Mouse (Mus musculus) lung, embryonic 15.5 days (tissue): ENCODE results near the gene Gnat1. TPM values are rescaled to one million over a fixed set of nuclear protein-coding genes. Genes with fewer than 3 reads are reported as not detected.
A peak's percentile ranks its signal among the peaks of the same experiment; 100 is the strongest.

Source experiments
- ATAC-seq: fragments of 200-750 bp; cut with Nextera tagmentation; 2 replicates; pipeline ENCODE4 v1.8.0; 2017; ENCODE audit warnings: moderate number of reproducible peaks, borderline replicate concordance; ENCODE audit not compliant: low FRiP score, low TSS enrichment; ENCODE audit errors: extremely low read depth
- H3K27ac ChIP-seq: fragments of 300-500 bp; sonication (generic); 2 replicates; pipeline ENCODE4 v1.5.1; 2015; ENCODE audit warnings: moderate library complexity, mild to moderate bottlenecking, inconsistent platforms
- H3K27me3 ChIP-seq: fragments of 300-500 bp; sonication (generic); 2 replicates; pipeline ENCODE4 v1.6.1; 2015; ENCODE audit warnings: inconsistent platforms
- H3K36me3 ChIP-seq: fragments of 300-500 bp; sonication (generic); 2 replicates; pipeline ENCODE4 v1.6.1; 2015; ENCODE audit warnings: inconsistent platforms
- H3K4me1 ChIP-seq: fragments of 300-500 bp; sonication (generic); 2 replicates; pipeline ENCODE4 v1.6.1; 2015; ENCODE audit warnings: inconsistent platforms
- H3K4me2 ChIP-seq: fragments of 300-500 bp; sonication (generic); 2 replicates; pipeline ENCODE4 v1.6.1; 2015; ENCODE audit warnings: inconsistent platforms, mild to moderate bottlenecking, moderate library complexity
- H3K4me3 ChIP-seq: fragments of 300-500 bp; sonication (generic); 2 replicates; pipeline ENCODE4 v1.5.1; 2015; ENCODE audit warnings: mild to moderate bottlenecking, inconsistent platforms
- H3K9ac ChIP-seq: fragments of 300-500 bp; sonication (generic); 2 replicates; pipeline ENCODE4 v1.6.1; 2015; ENCODE audit warnings: inconsistent platforms
- H3K9me3 ChIP-seq: fragments of 300-500 bp; sonication (generic); 2 replicates; pipeline ENCODE4 v1.6.1; 2016; ENCODE audit warnings: inconsistent platforms
- WGBS: fragments of 180-500 bp; shearing (Covaris S2); methylation state at CpG from one replicate; pipeline ENCODE4 v1.1.7; 2015; 5-methylcytosine and 5-hydroxymethylcytosine counted together
- polyA plus RNA-seq: library from polyadenylated mRNA; unstranded; fragments of >200 nt; fragmentation: Nextera tagmentation; extraction: Ambion mirVana; gene quantifications from 2 replicates; pipeline ENCODE4 v1.2.1, GENCODE M21; 2015

Gene Gnat1
- polyA plus RNA-seq, result 0.54 and 0.93 TPM in 2 replicates

DNA sequence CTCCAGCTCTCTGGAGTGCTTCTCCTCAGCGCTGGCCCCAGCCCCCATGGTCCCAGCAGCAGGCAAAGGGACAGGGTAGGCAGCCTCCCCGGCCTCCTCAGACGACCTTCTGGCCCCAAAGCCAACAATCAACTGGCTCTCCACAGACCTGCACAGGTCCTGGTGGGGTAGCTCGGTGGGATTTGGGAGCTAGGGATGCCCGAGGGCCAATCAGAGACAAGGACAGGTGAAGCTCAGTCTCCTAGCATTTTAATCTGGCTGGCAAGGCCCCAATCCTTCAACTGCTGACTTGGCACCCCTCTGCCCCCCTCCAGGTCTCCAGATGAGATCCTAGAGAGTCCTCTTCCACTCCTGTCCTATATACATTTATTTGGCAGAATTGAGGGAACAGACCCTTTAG lies at the start of gene Gnat1:
Gene Gnat1 (minus strand): TSS at position 212 of the 400 bp plus-strand sequence.
- H3K27me3 ChIP-seq, result peaks cover 34% of the 10 kb centered on the region
- 25% methylated on average over 5 of the region's 5 CpGs for WGBS
- H3K9me3 ChIP-seq, result no peaks in the 10 kb centered on the region
- no peak within 1 kb of the TSS for H3K4me2 ChIP-seq
- H3K36me3 ChIP-seq, result peaks cover 5% of the 10 kb centered on the region; the same call in 1 of the 2 replicates
- H3K4me1 ChIP-seq, result peaks cover 27% of the 10 kb centered on the region
- ATAC-seq, result no peak
- no peak within 1 kb of the TSS for H3K4me3 ChIP-seq
- no peak within 1 kb of the TSS for H3K9ac ChIP-seq
- no peak within 1 kb of the TSS for H3K27ac ChIP-seq

DNA sequence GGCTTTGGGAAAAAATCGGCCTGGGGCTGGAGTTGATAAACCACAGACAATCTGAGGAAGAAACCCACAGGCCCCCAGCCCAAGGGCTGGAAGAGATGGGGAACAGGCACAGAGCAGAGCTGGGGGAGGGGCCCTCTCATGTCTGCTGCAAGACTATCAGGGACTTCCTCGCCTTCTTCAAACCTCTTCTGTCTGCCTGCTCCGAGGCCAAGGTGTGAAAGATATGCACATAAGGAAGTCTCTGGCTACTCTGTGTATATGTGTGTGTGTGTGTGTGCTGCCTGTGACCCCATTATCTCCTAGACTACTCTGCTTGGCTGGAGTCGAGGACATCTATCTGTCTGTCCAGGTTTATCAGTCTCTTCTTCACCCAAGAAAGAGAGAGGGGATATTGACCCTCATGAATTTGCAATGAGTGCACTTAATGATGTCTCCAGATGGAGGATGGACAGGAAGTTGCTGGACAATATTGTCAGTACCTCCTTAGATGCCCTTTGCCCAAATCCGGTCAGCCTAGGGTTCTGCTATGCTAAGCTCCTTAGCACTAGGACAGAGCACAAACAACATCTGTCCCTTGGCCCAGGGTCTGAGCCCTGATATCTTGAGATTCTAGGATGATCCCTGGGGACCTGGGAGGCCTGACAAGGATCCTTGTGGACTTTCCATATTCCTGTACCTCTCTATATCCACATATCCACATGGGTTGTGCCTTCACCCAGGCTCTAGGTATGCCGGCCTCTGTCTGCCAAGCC lies 49.6 kb upstream of the Gnat1 start:
- 40% methylated on average over 6 of the region's 6 CpGs for WGBS

DNA sequence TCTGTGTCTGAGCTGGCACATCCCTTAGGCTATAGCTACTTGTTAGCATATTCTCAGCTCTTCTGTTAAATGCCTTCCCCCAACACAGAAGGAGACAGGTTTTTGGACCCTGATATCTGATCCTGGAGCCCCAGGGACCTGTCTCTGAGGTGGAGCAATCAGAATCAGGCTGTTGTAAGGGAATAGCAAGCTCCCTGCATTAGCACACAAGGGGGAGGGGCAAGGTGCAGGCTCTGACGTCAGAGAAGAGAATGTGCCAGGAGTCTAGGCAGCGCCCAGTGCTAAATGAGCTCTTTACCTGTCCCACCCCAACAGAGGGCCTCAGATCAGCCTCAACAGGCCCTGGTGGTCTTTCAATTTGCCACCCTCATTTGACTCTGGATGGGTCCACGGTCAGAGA lies 47.5 kb upstream of the Gnat1 start:
- Histone ChIP-seq H3K4me1 (peaks cover 47% of the 10 kb centered on the region), H3K9me3 (no peaks in the 10 kb centered on the region), H3K4me3 (no peak overlapping the region), H3K27me3 (no peaks in the 10 kb centered on the region), H3K27ac (no peak overlapping the region), H3K9ac (no peak overlapping the region), H3K36me3 (no peaks in the 10 kb centered on the region), H3K4me2 (no peak overlapping the region)
- ATAC-seq, result no peak
- 49% methylated on average over 3 of the region's 3 CpGs for WGBS

More for the DNA sequence above, 49.6 kb upstream of the Gnat1 start:
- H3K36me3 ChIP-seq, result no peaks in the 10 kb centered on the region
- H3K9ac ChIP-seq, result no peak overlapping the region
- no peaks in the 10 kb centered on the region for H3K27me3 ChIP-seq
- H3K27ac ChIP-seq, result no peak overlapping the region
- H3K9me3 ChIP-seq, result no peaks in the 10 kb centered on the region
- H3K4me1 ChIP-seq, result peaks cover 29% of the 10 kb centered on the region
- ATAC-seq, result no peak
- H3K4me3 ChIP-seq, result no peak overlapping the region
- H3K4me2 ChIP-seq, result no peak overlapping the region

DNA sequence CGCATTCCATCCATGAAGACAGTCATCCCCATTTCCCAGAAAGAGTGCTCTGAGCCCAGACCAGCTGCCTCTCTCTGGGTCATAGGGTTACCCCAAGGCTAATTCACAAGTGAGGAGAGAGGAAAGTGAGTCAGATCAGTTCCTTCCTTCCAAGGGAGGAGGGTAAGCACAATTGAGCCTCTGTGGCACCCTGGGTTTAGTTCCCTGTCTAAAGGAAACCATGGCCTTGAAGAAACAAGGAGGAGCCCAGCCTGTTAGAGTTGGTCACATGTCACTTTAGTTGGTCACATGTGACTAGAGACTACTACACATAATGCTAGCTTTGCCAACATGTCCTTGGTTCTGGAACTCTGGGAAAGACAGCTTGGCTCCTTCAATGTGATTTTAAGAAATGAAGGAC lies 45.3 kb upstream of the Gnat1 start:
- H3K36me3 ChIP-seq, result no peaks in the 10 kb centered on the region
- H3K9ac ChIP-seq, result no peak overlapping the region
- 79% methylated on average over 1 of the region's 1 CpGs for WGBS
- peak overlapping the region; percentile 85 for H3K27ac ChIP-seq
- peaks cover 54% of the 10 kb centered on the region for H3K4me1 ChIP-seq
- no peak for ATAC-seq
- no peaks in the 10 kb centered on the region for H3K9me3 ChIP-seq
- no peak overlapping the region for H3K4me3 ChIP-seq
- no peak overlapping the region for H3K4me2 ChIP-seq
- no peaks in the 10 kb centered on the region for H3K27me3 ChIP-seq

DNA sequence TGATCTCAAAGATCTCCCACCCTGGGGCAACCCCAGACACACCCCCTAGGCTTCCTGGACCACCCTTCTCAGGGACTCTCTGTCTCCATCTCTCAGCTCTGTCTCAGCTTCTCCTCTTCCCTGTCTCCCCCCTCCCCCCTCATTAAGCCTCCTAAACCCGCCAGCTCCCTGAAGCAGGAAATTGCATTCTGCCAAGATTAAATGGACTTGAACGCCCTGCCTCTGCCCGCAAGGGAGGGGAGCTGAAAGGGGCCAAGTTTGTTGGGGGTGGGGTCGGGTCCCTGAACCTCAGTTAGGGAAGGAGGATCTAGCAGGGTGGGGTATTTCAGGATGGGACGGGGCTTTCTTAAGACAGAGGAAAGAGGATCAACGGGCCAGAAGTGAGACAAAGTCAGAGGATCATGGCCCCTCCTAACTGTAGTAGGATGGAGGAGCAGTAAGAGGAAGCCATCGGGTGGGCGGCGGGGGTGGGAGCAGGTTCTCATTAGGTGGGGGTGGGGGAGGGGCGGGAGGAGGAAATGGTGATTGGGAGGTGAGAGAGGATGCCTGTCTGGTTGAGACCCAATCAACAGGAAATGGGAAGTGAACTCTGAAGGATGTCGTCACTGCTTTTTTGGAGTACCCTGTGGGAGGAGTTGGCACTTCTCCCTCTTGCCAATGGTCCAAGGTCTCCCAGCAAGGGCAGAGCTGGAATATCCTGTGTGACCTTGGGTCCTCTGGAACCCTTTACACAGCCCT lies 44.5 kb upstream of the Gnat1 start:
- no peaks in the 10 kb centered on the region for H3K27me3 ChIP-seq
- H3K9me3 ChIP-seq, result no peaks in the 10 kb centered on the region
- H3K4me2 ChIP-seq, result peak overlapping the region; percentile 47
- no peaks in the 10 kb centered on the region for H3K36me3 ChIP-seq
- peak overlapping the region; percentile 85 for H3K27ac ChIP-seq
- no peak overlapping the region for H3K4me3 ChIP-seq
- no peak overlapping the region; the same call in 1 of the 2 replicates for H3K9ac ChIP-seq
- peaks cover 58% of the 10 kb centered on the region for H3K4me1 ChIP-seq
- WGBS, result under 1% methylated on average over 11 of the region's 11 CpGs
- ATAC-seq, result peak; percentile 77

DNA sequence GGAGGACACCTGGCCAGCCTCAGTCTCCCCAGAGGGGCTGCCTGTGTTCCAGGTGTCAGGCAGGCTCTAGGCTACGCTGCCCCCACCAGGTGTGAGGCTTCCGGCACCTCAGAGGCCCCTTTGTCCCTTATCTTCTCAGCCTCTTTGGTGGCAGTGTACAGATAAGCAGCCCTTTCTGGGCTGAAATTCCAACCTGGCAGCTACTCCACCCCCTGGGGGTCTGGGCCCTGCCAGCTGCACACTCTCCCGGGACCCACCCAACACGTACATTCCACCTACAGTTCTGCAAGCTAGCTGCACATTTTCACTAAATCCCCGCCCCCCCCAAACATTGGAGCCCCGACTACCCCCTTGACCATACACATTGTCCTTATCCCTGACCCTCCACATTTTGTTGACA lies 43.8 kb upstream of the Gnat1 start:
- no peaks in the 10 kb centered on the region for H3K9me3 ChIP-seq
- no peak overlapping the region; the same call in none of the 2 replicates for H3K9ac ChIP-seq
- H3K4me1 ChIP-seq, result peaks cover 61% of the 10 kb centered on the region
- peak overlapping the region; percentile 47 for H3K4me2 ChIP-seq
- H3K4me3 ChIP-seq, result no peak overlapping the region
- no peaks in the 10 kb centered on the region for H3K27me3 ChIP-seq
- H3K27ac ChIP-seq, result peak overlapping the region; percentile 85
- 27% methylated on average over 6 of the region's 6 CpGs for WGBS
- peak; percentile 53; the same call in 1 of the 2 replicates for ATAC-seq
- H3K36me3 ChIP-seq, result no peaks in the 10 kb centered on the region

DNA sequence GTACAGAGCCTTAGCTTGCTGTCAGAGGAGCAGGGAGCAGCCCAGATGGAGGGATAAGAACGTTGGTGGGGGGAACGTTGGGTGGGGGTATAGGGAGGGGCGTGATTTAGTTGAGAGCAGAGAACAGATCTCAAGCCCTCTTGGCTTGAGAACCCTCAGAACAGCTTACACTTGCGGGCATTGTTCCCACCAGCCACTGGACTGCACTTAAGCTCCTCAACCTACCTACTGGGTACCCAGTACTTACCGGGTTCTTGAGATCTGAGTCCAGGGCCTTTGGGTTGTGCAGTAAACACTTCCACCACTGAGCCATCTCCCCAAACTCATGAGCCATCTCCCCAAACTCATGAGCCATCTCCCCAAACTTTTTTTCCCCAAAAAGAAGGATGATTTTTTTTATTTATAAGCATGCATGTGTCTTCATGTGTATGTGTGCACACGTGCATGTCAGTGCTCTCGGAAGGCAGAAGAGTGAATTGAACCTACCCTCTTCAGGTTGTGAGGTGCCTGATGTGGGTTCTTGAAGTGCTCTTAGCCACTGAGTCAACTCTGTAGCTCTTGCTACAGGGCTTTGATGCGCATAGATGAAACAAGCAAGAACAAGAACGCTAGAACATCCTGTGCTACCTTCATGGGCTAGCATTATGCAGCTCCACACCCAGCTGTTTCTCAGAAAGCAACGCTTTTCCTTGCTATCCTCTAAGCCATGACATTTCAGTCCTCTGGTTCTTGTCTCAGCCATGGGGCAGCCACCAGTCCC lies 39.4 kb upstream of the Gnat1 start:
- Histone ChIP-seq H3K27me3 (no peaks in the 10 kb centered on the region), H3K4me2 (no peak overlapping the region), H3K9ac (no peak overlapping the region), H3K36me3 (no peaks in the 10 kb centered on the region), H3K4me1 (peaks cover 71% of the 10 kb centered on the region), H3K4me3 (no peak overlapping the region), H3K27ac (0 out of 2 replicates have a peak overlapping the region, but pooled peaks have one; percentile 62), H3K9me3 (no peaks in the 10 kb centered on the region)
- ATAC-seq, result no peak
- WGBS, result 53% methylated on average over 10 of the region's 10 CpGs

DNA sequence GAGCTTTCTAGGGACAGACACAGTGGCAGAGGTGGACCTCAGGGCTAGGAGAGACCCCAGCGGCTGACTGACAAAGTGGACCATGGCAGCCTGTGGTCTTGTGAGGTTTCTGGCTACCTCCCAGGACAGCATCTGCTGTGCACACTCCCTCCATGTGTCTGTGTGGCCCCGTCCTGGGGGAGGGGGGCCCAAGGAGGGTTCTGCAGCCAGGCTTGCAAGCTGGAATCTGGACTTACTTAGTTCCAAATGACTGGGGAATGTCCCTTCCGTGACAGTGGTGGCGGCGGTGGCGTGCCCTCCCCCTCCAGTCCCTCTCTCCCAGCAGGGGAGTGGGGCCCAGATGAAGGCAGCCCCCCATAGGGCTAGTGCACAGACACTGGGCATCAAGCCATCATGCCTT lies 37.4 kb upstream of the Gnat1 start:
- Histone ChIP-seq H3K4me2 (no peak overlapping the region), H3K27me3 (no peaks in the 10 kb centered on the region), H3K9me3 (no peaks in the 10 kb centered on the region), H3K36me3 (no peaks in the 10 kb centered on the region), H3K27ac (no peak overlapping the region), H3K9ac (no peak overlapping the region), H3K4me1 (peaks cover 62% of the 10 kb centered on the region), H3K4me3 (no peak overlapping the region)
- 53% methylated on average over 6 of the region's 6 CpGs for WGBS
- peak; percentile 33; the same call in 1 of the 2 replicates for ATAC-seq

DNA sequence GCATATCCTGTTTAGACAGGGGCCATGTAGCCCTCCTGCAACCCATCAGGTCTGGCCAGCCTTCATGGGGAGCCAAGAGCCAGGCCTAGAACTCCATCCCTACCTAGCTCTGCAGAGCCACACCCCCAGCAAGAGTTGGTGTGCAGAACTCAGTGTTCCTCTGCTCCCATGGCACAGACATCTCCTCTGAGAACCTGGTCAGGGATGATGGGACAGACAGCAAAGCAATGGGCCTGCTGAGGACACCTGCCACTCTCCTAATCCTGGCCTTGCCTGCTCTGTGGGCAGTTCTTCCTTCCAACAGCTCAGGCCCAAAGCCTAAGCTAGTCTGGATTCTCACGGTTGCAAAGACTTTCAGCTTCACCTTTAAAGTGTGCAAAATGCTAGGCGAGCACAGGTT lies 36.1 kb upstream of the Gnat1 start:
- H3K9me3 ChIP-seq, result no peaks in the 10 kb centered on the region
- no peak overlapping the region for H3K4me2 ChIP-seq
- WGBS, result 91% methylated on average over 2 of the region's 2 CpGs
- 0 out of 2 replicates have a peak overlapping the region, but pooled peaks have one; percentile 83 for H3K27ac ChIP-seq
- H3K9ac ChIP-seq, result no peak overlapping the region
- H3K4me1 ChIP-seq, result peaks cover 56% of the 10 kb centered on the region
- H3K4me3 ChIP-seq, result no peak overlapping the region
- H3K36me3 ChIP-seq, result no peaks in the 10 kb centered on the region
- H3K27me3 ChIP-seq, result no peaks in the 10 kb centered on the region
- no peak for ATAC-seq

DNA sequence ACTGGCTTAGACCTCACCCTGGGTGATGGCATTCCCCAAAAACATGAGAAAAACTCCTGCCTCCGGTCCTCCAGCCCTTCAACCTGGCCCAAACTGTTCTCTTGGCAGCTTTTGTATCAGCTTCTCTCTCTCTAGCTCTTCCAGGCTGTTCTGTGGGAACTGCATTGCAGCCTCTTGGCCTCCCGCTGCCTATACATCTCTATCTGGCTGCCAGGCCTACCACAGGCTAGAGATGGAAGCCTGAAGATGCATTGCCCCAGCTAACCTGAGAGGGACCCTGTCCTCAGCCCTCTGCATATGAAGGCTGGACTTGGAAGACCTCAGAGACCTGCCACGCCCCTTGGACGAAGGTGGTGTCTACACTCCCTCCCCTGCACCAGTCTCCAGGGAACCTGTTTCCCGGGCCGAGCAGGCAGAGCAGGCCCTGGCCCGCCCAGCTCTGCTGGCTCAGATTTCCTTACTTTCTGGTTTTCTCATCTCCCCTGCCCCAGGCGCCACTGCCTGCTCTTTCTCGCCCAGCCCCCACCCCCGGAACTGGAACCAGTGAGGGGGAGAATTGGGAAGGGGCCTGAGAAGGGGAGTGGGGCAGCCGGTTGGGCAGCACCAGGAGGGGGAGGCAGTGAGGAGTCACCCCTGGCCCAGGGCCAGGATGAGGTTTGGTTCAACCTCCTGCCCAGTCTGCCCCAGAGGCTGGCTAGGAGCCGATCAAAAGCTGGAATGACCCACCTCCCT lies 34.9 kb upstream of the Gnat1 start:
- WGBS, result 10% methylated on average over 12 of the region's 12 CpGs
- no peak overlapping the region for H3K9ac ChIP-seq
- peak; percentile 27 for ATAC-seq

More for the DNA sequence above, 34.9 kb upstream of the Gnat1 start:
- no peak overlapping the region for H3K4me3 ChIP-seq
- no peaks in the 10 kb centered on the region for H3K36me3 ChIP-seq
- H3K27ac ChIP-seq, result peak overlapping the region; percentile 83
- no peak overlapping the region; the same call in 1 of the 2 replicates for H3K4me2 ChIP-seq
- H3K9me3 ChIP-seq, result no peaks in the 10 kb centered on the region
- H3K27me3 ChIP-seq, result no peaks in the 10 kb centered on the region
- peaks cover 62% of the 10 kb centered on the region for H3K4me1 ChIP-seq
